Mouse (Mus musculus): ENCODE measurements around the gene Hist1h2ag.

DNA sequence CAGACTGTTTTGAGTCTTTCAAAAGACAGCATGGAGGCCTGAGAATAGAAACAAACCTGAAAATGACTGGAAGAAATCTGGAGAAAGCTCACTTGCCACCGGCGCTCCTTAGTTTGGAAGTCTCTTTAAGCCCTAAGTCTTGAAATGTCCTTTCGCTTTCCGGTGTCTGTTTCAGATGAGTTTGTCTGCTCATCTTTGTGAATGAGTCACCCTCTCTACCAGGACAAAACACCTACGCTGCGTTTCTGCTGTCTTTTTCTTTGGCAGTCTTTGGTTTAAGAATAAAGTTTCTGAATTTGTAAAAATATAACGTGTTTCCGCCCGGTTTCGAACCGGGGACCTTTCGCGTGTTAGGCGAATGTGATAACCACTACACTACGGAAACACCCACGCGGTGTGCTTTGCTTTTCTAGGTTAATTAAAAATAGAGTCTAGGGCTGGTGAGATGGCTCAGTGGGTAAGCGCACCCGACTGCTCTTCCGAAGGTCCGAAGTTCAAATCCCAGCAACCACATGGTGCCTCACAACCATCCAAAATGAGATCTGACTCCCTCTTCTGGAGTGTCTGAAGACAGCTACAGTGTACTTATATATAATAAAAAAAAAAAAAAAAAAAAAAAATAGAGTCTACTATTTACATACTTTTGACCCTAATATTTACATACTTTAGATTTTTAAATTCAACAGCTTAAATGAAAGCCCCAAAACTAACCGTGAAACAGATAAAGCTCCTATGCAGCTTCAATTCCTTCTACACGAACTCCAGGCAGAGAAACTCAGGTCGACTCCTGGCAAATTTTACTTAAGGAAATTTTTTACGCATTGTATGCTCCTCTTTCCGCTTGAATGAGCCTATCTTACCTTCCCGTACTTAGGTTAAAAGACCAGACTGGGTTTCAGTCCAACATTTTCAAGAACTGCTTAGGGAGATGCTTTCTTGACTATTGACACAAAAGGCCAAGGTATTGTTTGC lies 27.0 kb downstream of the Hist1h2ag start:
- TF ChIP-seq CTCF (IDR thresholded peaks at IDR 0.05; ENCODE audit: borderline replicate concordance, insufficient read depth, low read depth, low read length) (no peak), POLR2A (IDR thresholded peaks at IDR 0.05; ENCODE audit: borderline replicate concordance, insufficient read depth, low read length) (no peak)
